Mouse (Mus musculus) CH12.LX (cell line): Measurements from ENCODE around the gene Bcl2a1c. TPM values are rescaled to one million over a fixed set of nuclear protein-coding genes. Genes with fewer than 3 reads are reported as not detected.
"Not testable (repeated sequence)": the region's sequence is repeated elsewhere in the genome, so short reads cannot be mapped to it uniquely, and the experiment has no call there.

ENCODE experiments used
- DNase-seq: peaks from one replicate; pipeline ENCODE4 v3.0.0-alpha.2; 2013; ENCODE audit errors: extremely low read depth
- H3K27ac ChIP-seq: 2 replicates; pipeline ENCODE4 v1.5.1; 2012; ENCODE audit warnings: low read depth, mild to moderate bottlenecking, control low read depth, moderate library complexity; ENCODE audit not compliant: insufficient read depth
- H3K27me3 ChIP-seq: replicated peaks from 2 replicates; pipeline ENCODE3; 2012; ENCODE audit warnings: inconsistent platforms
- H3K36me3 ChIP-seq, 2 experiments: replicated peaks in 1 of 2; 2 replicates each; pipeline versions ENCODE3 to v1.6.1; 2012; ENCODE audit warnings: inconsistent platforms in 1 of 2, low read length in 1 of 2, mild to moderate bottlenecking in 1 of 2, mixed read lengths in 1 of 2, moderate library complexity in 1 of 2; ENCODE audit not compliant: control insufficient read depth in 1 of 2, insufficient read depth in 1 of 2
- H3K4me1 ChIP-seq, 2 experiments: 2 replicates each; pipeline ENCODE4 v1.6.1; 2012; ENCODE audit warnings: inconsistent platforms in 1 of 2, moderate library complexity in 1 of 2; ENCODE audit not compliant: insufficient read depth in 2 of 2, control insufficient read depth in 1 of 2
- H3K4me2 ChIP-seq: 2 replicates; pipeline ENCODE4 v1.6.1; 2012; ENCODE audit warnings: low read depth, mild to moderate bottlenecking, control low read depth; ENCODE audit not compliant: poor library complexity, insufficient read depth, severe bottlenecking
- H3K4me3 ChIP-seq, 3 experiments: fragments of 150-350 bp in 1 of 3; sonication (generic) in 1 of 3; replicated peaks in 1 of 3; 2 replicates each; pipeline versions ENCODE3 to v1.5.1; 2011 to 2012; ENCODE audit warnings: low read depth in 2 of 3, low read length in 2 of 3, mild to moderate bottlenecking in 2 of 3, moderate library complexity in 2 of 3, control low read depth in 1 of 3, improper control_type of control experiment in 1 of 3, inconsistent platforms in 1 of 3, mixed read lengths in 1 of 3; ENCODE audit not compliant: poor library complexity in 1 of 3
- H3K79me2 ChIP-seq: replicated peaks from 2 replicates; pipeline ENCODE4 v1.6.1; 2012; ENCODE audit warnings: mild to moderate bottlenecking, moderate library complexity; ENCODE audit not compliant: control insufficient read depth, poor library complexity, insufficient read depth, severe bottlenecking; ENCODE audit errors: extremely low read depth
- H3K9ac ChIP-seq: 2 replicates; pipeline ENCODE4 v1.6.1; 2012; ENCODE audit warnings: low read depth, mild to moderate bottlenecking, control low read depth, moderate library complexity; ENCODE audit not compliant: insufficient read depth
- H3K9me3 ChIP-seq: replicated peaks from 2 replicates; pipeline ENCODE3; 2012; ENCODE audit warnings: low read length, inconsistent platforms, mixed read lengths
- BHLHE40 ChIP-seq: IDR thresholded peaks from 2 replicates; pipeline ENCODE4 v1.6.1; 2011; ENCODE audit warnings: mild to moderate bottlenecking, low read depth, low read length, improper control_type of control experiment
- CHD1 ChIP-seq: IDR thresholded peaks from 2 replicates; pipeline ENCODE4 v1.6.1; 2012; ENCODE audit warnings: low read depth, low read length, improper control_type of control experiment, inconsistent platforms
- EP300 ChIP-seq: IDR thresholded peaks from 2 replicates; pipeline ENCODE4 v1.6.1; 2011; ENCODE audit warnings: low read length, improper control_type of control experiment
- ETS1 ChIP-seq: conservative IDR thresholded peaks from 2 replicates; pipeline ENCODE4 v1.6.1; 2012; ENCODE audit warnings: low read depth, mild to moderate bottlenecking, inconsistent platforms, low read length, improper control_type of control experiment, moderate library complexity
- IRF4 ChIP-seq: IDR thresholded peaks from 2 replicates; pipeline ENCODE4 v1.6.1; 2014; ENCODE audit warnings: low read depth, mild to moderate bottlenecking, inconsistent platforms, low read length, improper control_type of control experiment
- JUN ChIP-seq: IDR thresholded peaks from 2 replicates; pipeline ENCODE4 v1.6.1; 2011; ENCODE audit warnings: low read depth, mild to moderate bottlenecking, low read length, improper control_type of control experiment, moderate library complexity; ENCODE audit not compliant: insufficient read depth
- JUND ChIP-seq: conservative IDR thresholded peaks from 2 replicates; pipeline ENCODE4 v1.6.1; 2011; ENCODE audit warnings: low read depth, low read length, improper control_type of control experiment
- MAX ChIP-seq: IDR thresholded peaks from 2 replicates; pipeline ENCODE4 v1.6.1; 2011; ENCODE audit warnings: low read length, improper control_type of control experiment
- MEF2A ChIP-seq: IDR thresholded peaks from 2 replicates; pipeline ENCODE4 v1.6.1; 2014; ENCODE audit warnings: low read depth, mild to moderate bottlenecking, inconsistent platforms, low read length, improper control_type of control experiment, borderline replicate concordance
- MYC ChIP-seq: IDR thresholded peaks from 2 replicates; pipeline ENCODE4 v1.6.1; 2011; ENCODE audit warnings: low read depth, mild to moderate bottlenecking, improper control_type of control experiment, low read length
- POLR2A ChIP-seq: IDR thresholded peaks from 2 replicates; pipeline ENCODE4 v1.6.1; 2011; ENCODE audit warnings: low read depth, mild to moderate bottlenecking, improper control_type of control experiment, low read length
- RCOR1 ChIP-seq: conservative IDR thresholded peaks from 2 replicates; pipeline ENCODE4 v1.6.1; 2012; ENCODE audit warnings: low read depth, mild to moderate bottlenecking, inconsistent platforms, low read length, improper control_type of control experiment
- SIN3A ChIP-seq: IDR thresholded peaks from 2 replicates; pipeline ENCODE4 v1.6.1; 2012; ENCODE audit warnings: low read length, improper control_type of control experiment, inconsistent platforms
- TCF12 ChIP-seq: IDR thresholded peaks from 2 replicates; pipeline ENCODE4 v1.6.1; 2014; ENCODE audit warnings: low read depth, mild to moderate bottlenecking, inconsistent platforms, low read length, improper control_type of control experiment
- USF1 ChIP-seq: IDR thresholded peaks from 2 replicates; pipeline ENCODE4 v1.6.1; 2014; ENCODE audit warnings: low read depth, mild to moderate bottlenecking, inconsistent platforms, low read length, improper control_type of control experiment
- USF2 ChIP-seq: conservative IDR thresholded peaks from 2 replicates; pipeline ENCODE4 v1.6.1; 2011; ENCODE audit warnings: low read depth, low read length, improper control_type of control experiment
- dilution Hi-C: fragments of 300-500 bp; cut with MboI; formaldehyde crosslinking; loops from 2 replicates; pipeline ENCODE4 v1.14.3; 2020; ENCODE audit warnings: low sequenced_read_pairs; ENCODE audit not compliant: extremely low pct_unique_long_range_greater_than_20kb, extremely low pct_ligation_motif_present
- in situ Hi-C: fragments of 300-500 bp; cut with MboI; formaldehyde crosslinking; loops from 3 replicates; pipeline ENCODE4 v1.14.3; 2019; ENCODE audit warnings: low sequenced_read_pairs, low pct_ligation_motif_present, low pct_unique_long_range_greater_than_20kb, mixed read lengths
- polyA plus RNA-seq: library from polyadenylated mRNA; unstranded; fragments of >175 nt; gene quantifications from 2 replicates; pipeline ENCODE4 v1.2.1, GENCODE M21; 2012; ENCODE audit warnings: low read depth; ENCODE audit not compliant: insufficient read length
- total RNA-seq, 2 experiments: library from RNA; depleted of rRNA; stranded (reverse); fragments of 300-350 nt in 1 of 2; fragments of >200 nt in 1 of 2; gene quantifications; 2 replicates each; pipeline ENCODE4 v1.2.3; 2012 to 2014

Gene Bcl2a1c
- total RNA-seq (2012; rRNA removed), result 1.4 and 1.7 TPM in 2 replicates
- 1.8 TPM in 1 of 2 replicates, not detected in the other for total RNA-seq (2014; rRNA removed)
- 4.8 and 8.2 TPM in 2 replicates for polyA plus RNA-seq

DNA sequence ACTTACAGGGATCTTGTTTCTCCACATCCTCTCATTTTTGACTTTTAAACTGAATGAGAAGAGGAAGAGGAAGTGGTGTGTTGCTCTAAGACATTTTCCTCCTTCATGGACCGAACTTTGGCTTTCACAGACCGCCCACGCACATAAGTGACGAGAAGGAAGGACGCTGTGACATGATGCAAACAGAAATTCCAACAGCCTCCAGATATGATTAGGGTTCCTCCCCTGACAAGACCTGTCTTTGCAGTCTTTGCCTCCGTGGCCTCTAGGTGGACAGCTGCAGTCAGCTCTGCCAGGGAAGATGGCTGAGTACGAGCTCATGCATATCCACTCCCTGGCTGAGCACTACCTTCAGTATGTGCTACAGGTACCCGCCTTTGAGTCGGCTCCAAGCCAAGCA, at the start of gene Bcl2a1c:
TSS of gene Bcl2a1c (plus strand) at position 281 of the 400 bp plus-strand sequence.
- H3K4me1 ChIP-seq, result peaks cover 10 to 22% of the 10 kb centered on the region in 2 experiments; a peak in 2 of 4 replicates
- H3K27ac ChIP-seq, H3K36me3 ChIP-seq, H3K9ac ChIP-seq, H3K79me2 ChIP-seq, H3K9me3 ChIP-seq, H3K27me3 ChIP-seq, dilution Hi-C loops: not testable (repeated sequence)
- H3K4me3 ChIP-seq, result peak within 1 kb of the TSS in 1 of 3 experiments; percentile 14
- 0 out of 2 replicates have a peak, but pooled peaks have one; percentile 21 for TF ChIP-seq EP300
- in situ Hi-C loops, result loop anchor here (10.0 kb wide), 1 partner anchor 55 kb away; no protein-coding TSS in a partner anchor
- peak within 1 kb of the TSS; percentile 71 for H3K4me2 ChIP-seq
- peak; percentile 12 for DNase-seq

DNA sequence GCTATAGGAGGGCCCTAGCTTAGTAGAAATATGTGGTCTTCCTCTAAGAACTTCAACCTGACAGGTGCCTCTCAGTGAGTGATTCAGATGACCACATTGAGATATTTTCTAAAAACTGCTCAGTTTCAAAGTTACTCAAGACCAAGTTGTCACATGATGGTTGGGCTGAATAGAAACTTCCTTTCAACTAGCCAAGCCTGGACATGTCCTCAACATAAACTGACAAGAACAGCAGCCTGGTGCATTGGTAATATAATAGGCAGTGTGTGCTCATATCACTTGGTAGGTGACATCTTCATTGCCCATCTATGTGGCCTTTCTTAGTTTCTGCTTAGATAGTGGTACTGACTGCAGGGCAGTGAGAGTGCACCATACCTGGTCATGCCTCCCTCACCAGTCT, 24.0 kb upstream of the Bcl2a1c start:
- dilution Hi-C loops, result not testable (repeated sequence)

DNA sequence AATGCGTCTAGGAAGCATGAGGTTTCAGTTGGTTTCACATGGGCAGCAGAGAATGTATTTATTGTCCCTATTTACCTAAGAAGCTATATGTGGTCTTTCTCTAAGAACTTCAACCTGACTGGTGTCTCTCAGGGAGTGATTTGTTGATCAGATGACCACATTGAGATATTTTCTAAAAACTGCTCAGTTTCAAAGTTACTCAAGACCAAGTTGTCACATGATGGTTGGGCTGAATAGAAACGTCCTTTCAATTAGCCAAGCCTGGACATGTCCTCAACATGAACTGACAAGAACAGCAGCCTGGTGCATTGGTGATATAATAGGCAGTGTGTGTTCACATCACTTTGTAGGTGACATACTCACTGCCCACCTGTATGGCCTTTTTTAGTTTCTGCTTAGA, 18.2 kb upstream of the Bcl2a1c start:
- TF ChIP-seq EP300 (peak; percentile 73; the same call in 1 of the 2 replicates), MAX (peak; percentile 55; the same call in 1 of the 2 replicates), USF1 (peak; percentile 61), JUN (peak; percentile 49), RCOR1 (0 out of 2 replicates have a peak, but pooled peaks have one; percentile 12), USF2 (peak; percentile 43; the same call in 1 of the 2 replicates), IRF4 (peak; percentile 68; the same call in 1 of the 2 replicates), CHD1 (peak; percentile 99), MYC (0 out of 2 replicates have a peak, but pooled peaks have one; percentile 37), JUND (peak; percentile 60), MEF2A (peak; percentile 83), TCF12 (peak; percentile 47; the same call in 1 of the 2 replicates), BHLHE40 (peak; percentile 82), ETS1 (0 out of 2 replicates have a peak, but pooled peaks have one; percentile 61), SIN3A (0 out of 2 replicates have a peak, but pooled peaks have one; percentile 31)
- H3K4me3 ChIP-seq, dilution Hi-C loops, H3K36me3 ChIP-seq, H3K9me3 ChIP-seq, H3K27me3 ChIP-seq, H3K79me2 ChIP-seq: not testable (repeated sequence)
- peaks cover 7 to 13% of the 10 kb centered on the region in 2 experiments; a peak in 3 of 4 replicates for H3K4me1 ChIP-seq
- DNase-seq, result peak; percentile 24
- peak overlapping the region; percentile 35; the same call in 1 of the 2 replicates for H3K9ac ChIP-seq
- in situ Hi-C loops, result loop anchor here (25.0 kb wide), 1 partner anchor 176 kb away; no protein-coding TSS in a partner anchor
- peak overlapping the region; percentile 94 for H3K27ac ChIP-seq
- peak overlapping the region; percentile 49; the same call in 1 of the 2 replicates for H3K4me2 ChIP-seq

More for the DNA sequence above, 24.0 kb upstream of the Bcl2a1c start:
- not testable (repeated sequence) for H3K36me3 ChIP-seq, DNase-seq, H3K4me3 ChIP-seq
- peaks cover 2 to 15% of the 10 kb centered on the region in 2 experiments; a peak in 2 of 4 replicates for H3K4me1 ChIP-seq
- TF ChIP-seq IRF4 (peak; percentile 75), USF1 (peak; percentile 27), MEF2A (peak; percentile 75; the same call in 1 of the 2 replicates), JUND (peak; percentile 35; the same call in 1 of the 2 replicates), POLR2A (peak; percentile 47; the same call in 1 of the 2 replicates), ETS1 (peak; percentile 45; the same call in 1 of the 2 replicates), TCF12 (peak; percentile 68; the same call in 1 of the 2 replicates), EP300 (peak; percentile 71), CHD1 (peak; percentile 91; the same call in 1 of the 2 replicates), BHLHE40 (peak; percentile 71)
- TF ChIP-seq, all 38 proteins: peak for 10; not testable (repeated sequence) for 28
- not testable (repeated sequence) for H3K9me3 ChIP-seq, H3K27me3 ChIP-seq, H3K79me2 ChIP-seq
- Histone ChIP-seq H3K9ac (peak overlapping the region; percentile 63), H3K4me2 (peak overlapping the region; percentile 44), H3K27ac (peak overlapping the region; percentile 91)
- in situ Hi-C loops, result loop anchor here (25.0 kb wide), 1 partner anchor 181 kb away; no protein-coding TSS in a partner anchor
